Mouse (Mus musculus): ENCODE measurements around the gene Mmp24. TPM values are rescaled to one million over a fixed set of nuclear protein-coding genes. Genes with fewer than 3 reads are reported as not detected.
A peak's percentile ranks its signal among the peaks of the same experiment; 100 is the strongest.

Mmp24 gene
- total and polyA plus RNA-seq, 2 experiments from 2014 or later: 17.0 to 128 TPM

DNA sequence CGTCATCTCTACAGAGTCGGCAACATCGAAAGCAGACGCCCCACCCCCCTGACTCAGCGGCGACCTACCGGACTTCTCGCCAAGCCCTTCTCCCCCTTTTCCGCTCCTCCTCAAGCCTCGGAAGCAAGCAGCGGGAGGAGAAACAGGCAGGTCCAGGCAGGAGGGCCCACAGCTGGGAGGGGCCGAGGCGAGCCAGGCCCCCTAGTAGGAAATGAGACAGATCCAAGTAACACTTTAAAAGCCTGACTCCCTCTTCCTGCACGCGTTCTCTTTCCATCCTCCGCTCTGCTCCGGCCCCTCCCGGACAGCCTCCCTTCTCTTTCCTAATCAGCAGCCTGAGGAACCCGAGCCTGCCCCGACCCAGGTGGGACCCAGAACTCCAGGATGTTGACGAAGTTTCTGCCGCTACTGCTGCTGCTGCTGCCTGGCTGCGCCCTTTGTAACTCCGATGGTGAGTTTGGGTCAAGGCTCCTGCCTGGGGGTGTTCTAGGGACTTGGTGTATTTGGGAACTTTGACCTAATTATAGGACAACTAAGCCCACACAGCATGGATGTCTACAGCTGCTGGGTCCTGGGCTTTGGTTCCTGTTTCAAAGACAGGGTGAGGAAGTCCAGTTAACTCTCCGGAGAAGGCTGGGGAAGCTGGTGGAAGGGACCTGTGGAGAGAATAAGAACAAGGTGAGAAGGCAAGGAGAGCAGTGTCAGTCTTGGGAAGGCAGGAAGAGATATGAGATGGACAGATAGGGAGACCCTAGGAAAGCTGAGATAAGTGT lies 23.9 kb upstream of the Mmp24 start, which contains the start of gene Procr:
Procr (plus strand) TSS at position 104 of the 773 bp plus-strand sequence.
- Histone ChIP-seq H3K27me3 (ENCODE audit: insufficient read depth, low read length) (no peaks in the 10 kb centered on the region), H3K9me3 (ENCODE audit: low read length) (no peaks in the 10 kb centered on the region), H3K9ac (peak within 1 kb of the TSS; percentile 33; the same call in 1 of the 2 replicates), H3K4me2 (ENCODE audit: low read depth) (peak within 1 kb of the TSS; percentile 45), H3K4me1 (ENCODE audit: insufficient read depth) (no peaks in the 10 kb centered on the region), H3K36me3 (ENCODE audit: insufficient read depth) (no peaks in the 10 kb centered on the region), H3K4me3 (ENCODE audit: low read depth, low read length) (peak within 1 kb of the TSS; percentile 25), H3K27ac (ENCODE audit: low read depth, low read length) (no peak within 1 kb of the TSS)
- ATAC-seq (no peak), DNase-seq (no peak)
- no peak for TF ChIP-seq CTCF (IDR thresholded peaks at IDR 0.05; ENCODE audit: low read depth)
- 5% methylated on average over 24 of the region's 25 CpGs for WGBS

DNA sequence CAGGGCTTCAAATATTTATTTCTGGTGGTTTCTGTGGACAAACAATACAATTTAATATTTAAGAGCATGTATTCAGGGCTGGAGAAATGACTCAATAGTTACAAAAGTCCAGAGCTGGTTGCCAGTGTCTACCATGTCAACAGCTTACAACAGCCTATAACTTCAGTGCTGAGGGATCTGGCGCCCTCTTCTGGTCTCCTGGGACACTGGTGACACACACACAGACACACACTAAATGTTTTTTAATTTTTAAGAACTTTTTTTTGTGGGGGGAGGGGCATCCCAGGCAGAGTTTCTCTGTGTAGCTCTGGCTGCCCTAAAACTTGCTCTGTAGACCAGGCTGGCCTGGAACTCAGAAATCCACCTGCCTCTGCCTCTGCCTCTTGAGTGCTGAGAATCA lies 19.4 kb upstream of the Mmp24 start:
- Histone ChIP-seq H3K27ac (ENCODE audit: low read depth, low read length) (no peak overlapping the region), H3K9ac (no peak overlapping the region), H3K36me3 (ENCODE audit: insufficient read depth) (no peaks in the 10 kb centered on the region), H3K4me2 (ENCODE audit: low read depth) (no peak overlapping the region), H3K4me3 (ENCODE audit: low read depth, low read length) (no peak overlapping the region), H3K9me3 (ENCODE audit: low read length) (no peaks in the 10 kb centered on the region), H3K27me3 (ENCODE audit: insufficient read depth, low read length) (no peaks in the 10 kb centered on the region), H3K4me1 (ENCODE audit: insufficient read depth) (no peaks in the 10 kb centered on the region)
- DNase-seq (peak; percentile 24), ATAC-seq (no peak)
- 6% methylated on average over 1 of the region's 1 CpGs for WGBS
- peak; percentile 52 for TF ChIP-seq CTCF (IDR thresholded peaks at IDR 0.05; ENCODE audit: low read depth)

DNA sequence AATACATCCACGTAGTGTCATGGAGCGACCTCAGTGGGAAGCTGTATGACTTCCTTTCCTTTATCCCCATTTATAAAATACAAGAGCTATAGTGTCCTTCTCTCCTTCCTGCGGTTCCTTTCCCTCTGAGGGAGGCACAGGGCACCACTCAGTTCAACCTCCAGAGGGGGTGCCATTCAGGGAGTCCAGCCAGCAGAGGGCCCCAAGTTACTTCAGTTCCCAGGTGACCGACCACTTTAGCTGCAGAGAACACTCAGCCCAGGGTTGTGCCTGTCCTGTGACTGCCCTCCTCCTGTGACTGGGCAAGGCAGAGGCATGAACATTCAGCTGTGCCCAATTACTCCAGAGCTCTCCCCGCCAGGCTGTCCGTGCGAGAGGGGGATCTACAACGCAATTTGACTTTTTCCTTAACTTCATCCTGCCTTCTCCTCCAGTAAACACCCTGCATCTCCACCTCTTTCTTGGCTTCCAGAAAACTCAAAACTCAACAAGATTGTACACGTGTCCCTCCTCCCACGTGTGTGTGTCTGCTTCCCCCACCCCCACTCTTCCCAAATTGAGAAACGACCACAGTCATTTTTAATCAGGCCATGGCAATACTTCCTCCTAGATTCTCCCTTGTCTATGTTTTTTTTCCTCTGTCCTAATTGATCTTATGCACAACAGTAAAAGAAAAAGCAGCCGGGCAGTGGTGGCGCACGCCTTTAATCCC lies 18.1 kb upstream of the Mmp24 start:
- Histone ChIP-seq H3K36me3 (ENCODE audit: insufficient read depth) (no peaks in the 10 kb centered on the region), H3K4me3 (ENCODE audit: low read depth, low read length) (no peak overlapping the region), H3K27me3 (ENCODE audit: insufficient read depth, low read length) (no peaks in the 10 kb centered on the region), H3K27ac (ENCODE audit: low read depth, low read length) (no peak overlapping the region), H3K9me3 (ENCODE audit: low read length) (no peaks in the 10 kb centered on the region), H3K4me1 (ENCODE audit: insufficient read depth) (no peaks in the 10 kb centered on the region), H3K9ac (no peak overlapping the region), H3K4me2 (ENCODE audit: low read depth) (no peak overlapping the region)
- 63% methylated on average over 14 of the region's 14 CpGs for WGBS
- ATAC-seq: no peak
- peak; percentile 38 for TF ChIP-seq CTCF (IDR thresholded peaks at IDR 0.05; ENCODE audit: low read depth)
- no peak for DNase-seq

DNA sequence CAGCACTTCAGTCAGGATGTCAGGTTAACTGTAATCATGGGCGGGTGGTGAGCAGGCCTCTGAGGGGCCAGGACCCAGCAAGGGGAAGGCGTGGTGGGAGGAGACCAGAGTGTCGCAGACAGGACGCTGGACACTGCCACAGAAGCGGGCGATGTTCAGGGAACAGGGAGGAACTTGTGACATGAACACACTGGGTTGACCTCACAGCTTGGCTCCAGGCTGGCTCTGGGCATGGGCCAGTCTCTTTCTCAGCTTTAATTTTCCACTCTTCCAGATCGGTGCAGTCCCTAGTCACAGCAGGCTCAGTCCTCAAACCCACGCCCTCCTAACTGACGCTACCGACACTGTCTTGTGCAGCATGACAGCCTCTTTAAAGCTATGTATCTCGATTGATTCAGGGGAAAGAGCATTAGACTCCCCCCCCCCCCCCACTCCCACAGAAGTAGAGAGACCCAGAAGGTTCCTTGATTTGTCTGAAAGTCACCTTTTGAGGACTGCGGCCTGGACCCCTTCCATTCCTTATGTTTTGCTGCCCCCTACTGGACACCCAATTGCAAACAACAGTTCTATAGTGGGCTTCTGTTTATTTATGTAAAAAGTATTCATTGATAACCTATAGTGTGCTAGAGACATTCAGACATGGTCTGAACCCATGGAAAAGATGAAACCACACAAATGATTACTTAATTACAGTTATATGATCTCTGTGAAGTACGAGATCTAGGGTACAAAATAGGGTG lies 10.3 kb upstream of the Mmp24 start:
- peak; percentile 81 for ATAC-seq
- 53% methylated on average over 13 of the region's 13 CpGs for WGBS
- peak; percentile 85 for DNase-seq

DNA sequence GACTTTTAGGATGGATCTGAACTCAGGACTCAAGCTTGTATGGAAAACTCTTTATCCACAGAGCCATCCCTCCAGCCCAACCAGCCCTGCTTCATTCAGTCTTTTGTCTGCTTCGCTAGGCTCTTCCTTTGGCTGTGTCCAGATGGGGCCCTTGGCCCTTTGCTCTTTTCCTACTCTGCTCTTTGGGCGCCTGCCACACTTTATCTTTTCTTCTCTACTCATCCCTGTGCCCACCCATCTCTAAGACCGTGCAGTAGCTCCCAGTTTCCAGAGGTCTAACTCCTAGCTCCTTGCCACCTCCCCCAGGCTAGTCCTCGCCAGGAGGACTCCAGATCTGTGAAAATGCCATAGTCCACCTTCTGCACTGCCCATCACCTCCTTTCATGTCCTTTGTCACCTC lies 1.5 kb upstream of the Mmp24 start:
- 64% methylated on average over 4 of the region's 4 CpGs for WGBS
- H3K4me2 ChIP-seq (ENCODE audit: low read depth): no peak overlapping the region
- no peak for ATAC-seq
- H3K9me3 ChIP-seq (ENCODE audit: low read length): no peaks in the 10 kb centered on the region
- no peaks in the 10 kb centered on the region for H3K36me3 ChIP-seq (ENCODE audit: insufficient read depth)
- DNase-seq: no peak
- peaks cover 12% of the 10 kb centered on the region; the same call in 1 of the 2 replicates for H3K4me1 ChIP-seq (ENCODE audit: insufficient read depth)
- no peak for TF ChIP-seq CTCF (IDR thresholded peaks at IDR 0.05; ENCODE audit: low read depth)
- peaks cover 4% of the 10 kb centered on the region; the same call in 1 of the 2 replicates for H3K27me3 ChIP-seq (ENCODE audit: insufficient read depth, low read length)
- no peak overlapping the region for H3K27ac ChIP-seq (ENCODE audit: low read depth, low read length)
- H3K9ac ChIP-seq: no peak overlapping the region
- no peak overlapping the region for H3K4me3 ChIP-seq (ENCODE audit: low read depth, low read length)

More for the DNA sequence above, 10.3 kb upstream of the Mmp24 start:
- no peak overlapping the region for H3K9ac ChIP-seq
- H3K4me3 ChIP-seq (ENCODE audit: low read depth, low read length): no peak overlapping the region
- no peak overlapping the region for H3K4me2 ChIP-seq (ENCODE audit: low read depth)
- TF ChIP-seq CTCF (IDR thresholded peaks at IDR 0.05; ENCODE audit: low read depth): peak; percentile 85
- H3K4me1 ChIP-seq (ENCODE audit: insufficient read depth): no peaks in the 10 kb centered on the region
- no peaks in the 10 kb centered on the region for H3K36me3 ChIP-seq (ENCODE audit: insufficient read depth)
- no peaks in the 10 kb centered on the region for H3K9me3 ChIP-seq (ENCODE audit: low read length)
- no peaks in the 10 kb centered on the region for H3K27me3 ChIP-seq (ENCODE audit: insufficient read depth, low read length)
- no peak overlapping the region for H3K27ac ChIP-seq (ENCODE audit: low read depth, low read length)

DNA sequence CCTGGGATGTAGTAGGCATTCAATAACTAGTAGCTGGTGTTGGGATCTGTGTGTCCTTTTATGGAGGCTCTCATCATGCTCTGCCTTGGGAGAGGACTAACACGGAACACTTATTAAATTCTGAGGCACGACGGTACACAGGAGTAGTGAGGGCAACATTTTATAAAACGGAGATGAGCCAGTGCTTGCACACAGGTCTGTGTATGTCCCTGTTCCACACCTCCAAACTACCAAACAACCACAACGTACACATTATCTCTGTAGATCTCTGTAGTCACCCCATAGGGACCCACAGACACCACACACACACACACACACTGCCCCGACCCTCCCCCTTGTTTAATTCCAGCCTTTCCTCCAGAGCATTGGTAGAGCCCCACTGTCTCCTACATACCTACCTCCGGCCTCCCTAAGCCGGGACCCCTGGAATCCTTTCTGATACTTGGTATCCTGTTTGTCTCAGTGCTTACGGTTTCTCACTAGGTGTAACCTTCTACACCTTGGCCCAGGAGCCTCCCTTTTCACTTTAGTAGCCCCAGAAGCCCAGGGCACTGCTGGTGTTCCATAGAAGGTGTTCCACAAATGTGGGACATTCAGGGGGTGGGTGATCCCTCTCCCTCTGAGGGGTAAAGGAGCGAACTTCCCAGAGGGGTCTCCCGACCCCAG lies 748 bp upstream of the Mmp24 start:
- no peak for ATAC-seq
- WGBS: 53% methylated on average over 11 of the region's 11 CpGs

More for the DNA sequence above, 748 bp upstream of the Mmp24 start:
- peak overlapping the region; percentile 87; the same call in 1 of the 2 replicates for H3K9ac ChIP-seq
- H3K4me2 ChIP-seq (ENCODE audit: low read depth): peak overlapping the region; percentile 76
- H3K36me3 ChIP-seq (ENCODE audit: insufficient read depth): no peaks in the 10 kb centered on the region
- DNase-seq: no peak
- H3K4me1 ChIP-seq (ENCODE audit: insufficient read depth): peaks cover 12% of the 10 kb centered on the region; the same call in 1 of the 2 replicates
- H3K9me3 ChIP-seq (ENCODE audit: low read length): no peaks in the 10 kb centered on the region
- H3K27me3 ChIP-seq (ENCODE audit: insufficient read depth, low read length): peaks cover 4% of the 10 kb centered on the region; the same call in 1 of the 2 replicates
- peak overlapping the region; percentile 74 for H3K4me3 ChIP-seq (ENCODE audit: low read depth, low read length)
- TF ChIP-seq CTCF (IDR thresholded peaks at IDR 0.05; ENCODE audit: low read depth): no peak
- no peak overlapping the region for H3K27ac ChIP-seq (ENCODE audit: low read depth, low read length)

Data from forebrain, postnatal 0 days (tissue).